In genomic region chr5:141994192-141994591, GRCm38 (mm10) we compare ENCODE assay signal across 19 mouse cellular contexts.
DNase-seq lines count a peak whose midpoint lies in the region; ATAC-seq lines count a peak whose summit lies in the region.
"Had no signal": no experiment of that assay in that cellular context is flagged by ENCODE, and none has a peak within 500 bp of the region (broad histone marks: within the 10 kb centered on the region; RNA-seq: fewer than 3 reads in every experiment).

No protein-coding gene starts in this region.

- no peak for ATAC-seq in hindbrain, embryonic 16.5 days
- ATAC-seq: forebrain, embryonic 13.5 days; forebrain, embryonic 15.5 days had no signal

- no peaks in the 10 kb centered on the region for H3K9me3 ChIP-seq in hindbrain, embryonic 16.5 days (ENCODE audit: control insufficient read depth, low read length)
- H3K9me3 ChIP-seq: embryonic facial prominence, embryonic 10.5 days; embryonic facial prominence, embryonic 12.5 days; forebrain, embryonic 13.5 days; forebrain, embryonic 15.5 days had no signal

- H3K27me3 ChIP-seq in hindbrain, embryonic 16.5 days (replicated peaks; ENCODE audit: control insufficient read depth, insufficient read depth, low read length) = no peaks in the 10 kb centered on the region
- H3K27me3 ChIP-seq: embryonic facial prominence, embryonic 12.5 days; forebrain, embryonic 13.5 days; forebrain, embryonic 15.5 days had no signal

- no peak overlapping the region for H3K4me3 ChIP-seq in hindbrain, embryonic 16.5 days (ENCODE audit: low read length)
- H3K4me3 ChIP-seq: embryonic facial prominence, embryonic 10.5 days; embryonic facial prominence, embryonic 12.5 days; forebrain, embryonic 13.5 days; forebrain, embryonic 15.5 days had no signal

- no peak overlapping the region for H3K9ac ChIP-seq in hindbrain, embryonic 16.5 days (ENCODE audit: low read depth, low read length)
- H3K9ac ChIP-seq: embryonic facial prominence, embryonic 12.5 days; forebrain, embryonic 13.5 days; forebrain, embryonic 15.5 days had no signal

- H3K27ac ChIP-seq in hindbrain, embryonic 16.5 days (ENCODE audit: low read depth, low read length) = no peak overlapping the region
- H3K27ac ChIP-seq: embryonic facial prominence, embryonic 10.5 days; embryonic facial prominence, embryonic 12.5 days; forebrain, embryonic 13.5 days; forebrain, embryonic 15.5 days had no signal

- H3K36me3 ChIP-seq in hindbrain, embryonic 16.5 days (ENCODE audit: control insufficient read depth, insufficient read depth, low read length) = no peaks in the 10 kb centered on the region
- H3K36me3 ChIP-seq: embryonic facial prominence, embryonic 10.5 days; embryonic facial prominence, embryonic 12.5 days; forebrain, embryonic 15.5 days had no signal

- 74% methylated on average over 3 of the region's 3 CpGs for WGBS in hindbrain, embryonic 16.5 days

- 0 out of 2 replicates have a peak, but pooled peaks cover 2% of the 10 kb centered on the region for H3K4me1 ChIP-seq in hindbrain, embryonic 16.5 days (ENCODE audit: control insufficient read depth, insufficient read depth, low read depth, low read length)
- H3K4me1 ChIP-seq: embryonic facial prominence, embryonic 10.5 days; embryonic facial prominence, embryonic 12.5 days; forebrain, embryonic 13.5 days; forebrain, embryonic 15.5 days had no signal

- H3K4me2 ChIP-seq in hindbrain, embryonic 16.5 days (ENCODE audit: low read length) = no peak overlapping the region
- H3K4me2 ChIP-seq: embryonic facial prominence, embryonic 12.5 days; forebrain, embryonic 13.5 days; forebrain, embryonic 15.5 days had no signal

- DNase-seq in frontal cortex, postnatal 36 days (ENCODE audit: low spot score in 2 of 2) = peak; percentile 13 to 15
- no peak for DNase-seq in frontal cortex, postnatal 10 days (ENCODE audit: low spot score in 2 of 2)
- peak; percentile 3 for DNase-seq in right cerebral cortex, adult 18-20 months
- no peak for DNase-seq in right cerebral cortex, postnatal 14 days
- DNase-seq in right cerebral cortex, postnatal 25 days = peak; percentile 5
- no peak for DNase-seq in right cerebral cortex, postnatal 4 days
- DNase-seq: adrenal gland, adult 2 months; adrenal gland, postnatal 10 days; adrenal gland, postnatal 25 days; cerebellum, adult 11-12 months; cerebellum, adult 2 months; cerebellum, adult 9-10 months; cerebellum, postnatal 10 days; cerebellum, postnatal 25 days had no signal

Comparison
In these comparisons a context has a peak if more than half of its experiments do, and no peak if none do; other contexts are left out.
1. DNase-seq: peak in frontal cortex, postnatal 36 days (2 of 2), right cerebral cortex, adult 18-20 months (single experiment) and right cerebral cortex, postnatal 25 days (single experiment); none in frontal cortex, postnatal 10 days (0 of 2), right cerebral cortex, postnatal 14 days (single experiment) and right cerebral cortex, postnatal 4 days (single experiment).